Mouse (Mus musculus): ENCODE results near the gene Fam167b.

Fam167b gene

GRCm38 (mm10) chr4:129609139-129609631, 30.8 kb upstream of the Fam167b start:
- in situ Hi-C loops (cut with MboI, MseI) = loop anchor here in 1 of 2 experiments (10.0 kb wide), 1 partner anchor 54 kb away; no protein-coding TSS in a partner anchor

GRCm38 (mm10) chr4:129608426-129609025, 30.2 kb upstream of the Fam167b start:
- in situ Hi-C loops (cut with MboI, MseI) = loop anchor here in 1 of 2 experiments (10.0 kb wide), 1 partner anchor 54 kb away; no protein-coding TSS in a partner anchor

- in situ Hi-C loops (cut with MboI, MseI) = loop anchor here (5.0 to 10.0 kb wide), 2 partner anchors 43 to 46 kb away; no protein-coding TSS in a partner anchor
Observed at GRCm38 (mm10) chr4:129600233-129601158, 22.1 kb upstream of the Fam167b start, which contains the start of the genes Eif3i and Tmem234. TSS of gene Eif3i (minus strand) at chr4:129600648. TSS of gene Tmem234 (plus strand) at chr4:129600668.

GRCm38 (mm10) chr4:129588865-129589264, 10.5 kb upstream of the Fam167b start:
- in situ Hi-C loops (cut with MboI, MseI) = no loop called here

- in situ Hi-C loops (cut with MboI, MseI) = no loop called here
Observed at GRCm38 (mm10) chr4:129586943-129587342, 8.6 kb upstream of the Fam167b start.

GRCm38 (mm10) chr4:129585773-129586172, 7.4 kb upstream of the Fam167b start:
- in situ Hi-C loops (cut with MboI, MseI) = no loop called here

GRCm38 (mm10) chr4:129584884-129585608, 6.7 kb upstream of the Fam167b start:
- in situ Hi-C loops (cut with MboI, MseI) = no loop called here

GRCm38 (mm10) chr4:129584370-129584769, 6.0 kb upstream of the Fam167b start:
- in situ Hi-C loops (cut with MboI, MseI) = no loop called here

- in situ Hi-C loops (cut with MboI, MseI) = no loop called here
Observed at GRCm38 (mm10) chr4:129582251-129582650, 3.9 kb upstream of the Fam167b start.

- in situ Hi-C loops (cut with MboI, MseI) = no loop called here
Observed at GRCm38 (mm10) chr4:129580347-129580746, 2.0 kb upstream of the Fam167b start.

- in situ Hi-C loops (cut with MboI, MseI) = no loop called here
Observed at GRCm38 (mm10) chr4:129577688-129578087, 661 bp downstream of the Fam167b start.

GRCm38 (mm10) chr4:129576863-129577491, 1.4 kb downstream of the Fam167b start:
- in situ Hi-C loops (cut with MboI, MseI) = no loop called here

GRCm38 (mm10) chr4:129575171-129575844, 3.0 kb downstream of the Fam167b start:
- in situ Hi-C loops (cut with MboI, MseI) = no loop called here

- in situ Hi-C loops (cut with MboI, MseI) = no loop called here
Observed at GRCm38 (mm10) chr4:129573430-129573829, 4.9 kb downstream of the Fam167b start, which contains the start of gene Lck. TSS of gene Lck (minus strand) at chr4:129573641.

- in situ Hi-C loops (cut with MboI, MseI) = no loop called here
Observed at GRCm38 (mm10) chr4:129573093-129573370, 5.3 kb downstream of the Fam167b start.

- in situ Hi-C loops (cut with MboI, MseI) = no loop called here
Observed at GRCm38 (mm10) chr4:129572236-129573092, 5.9 kb downstream of the Fam167b start.

GRCm38 (mm10) chr4:129571551-129572084, 6.7 kb downstream of the Fam167b start:
- in situ Hi-C loops (cut with MboI, MseI) = no loop called here

- in situ Hi-C loops (cut with MboI, MseI) = no loop called here
Observed at GRCm38 (mm10) chr4:129570028-129570427, 8.3 kb downstream of the Fam167b start.

GRCm38 (mm10) chr4:129568366-129568765, 10.0 kb downstream of the Fam167b start:
- in situ Hi-C loops (cut with MboI, MseI) = no loop called here

Data from T-helper 17 cell (primary cell).